Mouse (Mus musculus) kidney, adult 2 months (tissue): Measurements from ENCODE around the gene Klhdc1. TPM values are rescaled to one million over a fixed set of nuclear protein-coding genes. Genes with fewer than 3 reads are reported as not detected.

Source experiments
- DNase-seq: peaks from one replicate; pipeline ENCODE4 v3.0.0; 2021
- H3K27ac ChIP-seq: fragments of 200-500 bp; 2 replicates; pipeline ENCODE4 v1.5.1; 2012; ENCODE audit warnings: low read depth, low read length, control low read depth, inconsistent platforms; ENCODE audit not compliant: insufficient read depth
- H3K27me3 ChIP-seq: fragments of 200-500 bp; replicated peaks from 2 replicates; pipeline ENCODE4 v1.6.1; 2012; ENCODE audit warnings: mild to moderate bottlenecking, moderate library complexity, low read length, inconsistent platforms; ENCODE audit not compliant: control insufficient read depth, insufficient read depth
- H3K36me3 ChIP-seq: fragments of 200-500 bp; 2 replicates; pipeline ENCODE4 v1.6.1; 2012; ENCODE audit warnings: mild to moderate bottlenecking, moderate library complexity, low read length, inconsistent platforms; ENCODE audit not compliant: control insufficient read depth, insufficient read depth
- H3K4me1 ChIP-seq: fragments of 200-500 bp; 2 replicates; pipeline ENCODE4 v1.6.1; 2011; ENCODE audit warnings: low read length; ENCODE audit not compliant: control insufficient read depth, insufficient read depth
- H3K4me3 ChIP-seq: fragments of 200-500 bp; 2 replicates; pipeline ENCODE4 v1.5.1; 2011; ENCODE audit warnings: mild to moderate bottlenecking, low read depth, low read length, control low read depth; ENCODE audit not compliant: insufficient read depth
- CTCF ChIP-seq: fragments of 200-500 bp; conservative IDR thresholded peaks from 2 replicates; pipeline ENCODE4 v1.5.1; 2011; ENCODE audit warnings: low read depth, mild to moderate bottlenecking, control low read depth, low read length, moderate library complexity, mixed read lengths; ENCODE audit not compliant: insufficient read depth, insufficient read length
- POLR2A ChIP-seq: fragments of 200-500 bp; IDR thresholded peaks from one replicate; pipeline ENCODE4 v1.6.1; 2011; ENCODE audit warnings: low read depth, low read length, control low read depth
- WGBS: fragments of 180-500 bp; shearing (Covaris S2); methylation state at CpG from one replicate; pipeline ENCODE4 v1.1.7; 2018; 5-methylcytosine and 5-hydroxymethylcytosine counted together
- polyA plus RNA-seq: library from polyadenylated mRNA; depleted of rRNA; stranded (reverse); fragments of >200 nt; gene quantifications from 2 replicates; pipeline ENCODE4 v1.2.3, GENCODE M21; 2012

Klhdc1 gene
- polyA plus RNA-seq, 1 experiment, result 5.9 TPM

- no peaks in the 10 kb centered on the region for H3K27me3 ChIP-seq
- H3K4me1 ChIP-seq, result no peaks in the 10 kb centered on the region
- H3K4me3 ChIP-seq, result no peak overlapping the region
- H3K36me3 ChIP-seq, result no peaks in the 10 kb centered on the region
- DNase-seq, result no peak
- TF ChIP-seq POLR2A (no peak), CTCF (no peak)
- no peak overlapping the region for H3K27ac ChIP-seq
- WGBS, result 84% methylated on average over 7 of the region's 7 CpGs
Observed at GRCm38 (mm10) chr12:69283146-69283545, 42.2 kb downstream of the Klhdc1 start.

GRCm38 (mm10) chr12:69287535-69287934, 46.6 kb downstream of the Klhdc1 start:
- H3K27ac ChIP-seq, result no peak overlapping the region
- no peak overlapping the region for H3K4me3 ChIP-seq
- H3K4me1 ChIP-seq, result no peaks in the 10 kb centered on the region
- no peaks in the 10 kb centered on the region for H3K27me3 ChIP-seq
- TF ChIP-seq CTCF, result no peak
- no peak for TF ChIP-seq POLR2A
- H3K36me3 ChIP-seq, result no peaks in the 10 kb centered on the region
- DNase-seq, result no peak
- 86% methylated on average over 8 of the region's 8 CpGs for WGBS

- no peak for TF ChIP-seq POLR2A
- TF ChIP-seq CTCF, result no peak
Observed at GRCm38 (mm10) chr12:69288699-69289098, 47.7 kb downstream of the Klhdc1 start.

GRCm38 (mm10) chr12:69292401-69292800, 51.4 kb downstream of the Klhdc1 start:
- DNase-seq, result no peak
- 82% methylated on average over 6 of the region's 6 CpGs for WGBS
- Histone ChIP-seq H3K4me1 (no peaks in the 10 kb centered on the region), H3K4me3 (no peak overlapping the region), H3K27me3 (no peaks in the 10 kb centered on the region), H3K36me3 (no peaks in the 10 kb centered on the region), H3K27ac (no peak overlapping the region)
- TF ChIP-seq POLR2A, result no peak
- no peak for TF ChIP-seq CTCF

More at GRCm38 (mm10) chr12:69288699-69289098, 47.7 kb downstream of the Klhdc1 start:
- H3K27ac ChIP-seq, result no peak overlapping the region
- no peak overlapping the region for H3K4me3 ChIP-seq
- DNase-seq, result no peak
- H3K27me3 ChIP-seq, result no peaks in the 10 kb centered on the region
- H3K4me1 ChIP-seq, result no peaks in the 10 kb centered on the region
- WGBS, result 81% methylated on average over 9 of the region's 9 CpGs
- H3K36me3 ChIP-seq, result no peaks in the 10 kb centered on the region

- Histone ChIP-seq H3K36me3 (no peaks in the 10 kb centered on the region), H3K4me1 (peaks cover 7% of the 10 kb centered on the region), H3K27me3 (no peaks in the 10 kb centered on the region), H3K4me3 (no peak overlapping the region), H3K27ac (no peak overlapping the region)
- 60% methylated on average over 2 of the region's 2 CpGs for WGBS
- TF ChIP-seq POLR2A, result no peak
- TF ChIP-seq CTCF, result no peak
- DNase-seq, result no peak
Observed at GRCm38 (mm10) chr12:69293815-69294214, 52.8 kb downstream of the Klhdc1 start.

GRCm38 (mm10) chr12:69294936-69295335, 54.0 kb downstream of the Klhdc1 start:
- DNase-seq, result no peak
- WGBS, result 75% methylated on average over 2 of the region's 2 CpGs
- Histone ChIP-seq H3K27me3 (no peaks in the 10 kb centered on the region), H3K4me3 (no peak overlapping the region), H3K4me1 (peaks cover 10% of the 10 kb centered on the region), H3K36me3 (no peaks in the 10 kb centered on the region), H3K27ac (no peak overlapping the region)
- TF ChIP-seq CTCF, result no peak
- no peak for TF ChIP-seq POLR2A

- H3K4me1 ChIP-seq, result peaks cover 10% of the 10 kb centered on the region
- no peak overlapping the region for H3K27ac ChIP-seq
- no peak for DNase-seq
- H3K36me3 ChIP-seq, result no peaks in the 10 kb centered on the region
- no peak overlapping the region for H3K4me3 ChIP-seq
- WGBS, result 57% methylated on average over 4 of the region's 4 CpGs
- H3K27me3 ChIP-seq, result no peaks in the 10 kb centered on the region
- TF ChIP-seq CTCF (no peak), POLR2A (no peak)
Observed at GRCm38 (mm10) chr12:69295651-69296050, 54.7 kb downstream of the Klhdc1 start.
